Mouse (Mus musculus) lung, postnatal 25 days (tissue): ENCODE results near the gene Map3k9.

ENCODE experiments used
- DNase-seq: peaks from one replicate; pipeline ENCODE4 v3.0.0; 2022; ENCODE audit warnings: low spot score

Map3k9 gene

GRCm38 (mm10) chr12:81712618-81713017 is 68.4 kb downstream of the Map3k9 start:
- DNase-seq = no peak

GRCm38 (mm10) chr12:81702903-81703302 is 78.1 kb downstream of the Map3k9 start:
- no peak for DNase-seq

GRCm38 (mm10) chr12:81698011-81698410 is 83.0 kb downstream of the Map3k9 start:
- peak; percentile 86 for DNase-seq

- no peak for DNase-seq
Measured at GRCm38 (mm10) chr12:81691177-81691730, 89.7 kb downstream of the Map3k9 start.

- DNase-seq = no peak
Measured at GRCm38 (mm10) chr12:81690751-81691150, 90.2 kb downstream of the Map3k9 start.

GRCm38 (mm10) chr12:81690111-81690510 is 90.9 kb downstream of the Map3k9 start:
- DNase-seq = no peak

GRCm38 (mm10) chr12:81689505-81690056 is 91.4 kb downstream of the Map3k9 start:
- no peak for DNase-seq

GRCm38 (mm10) chr12:81688537-81688936 is 92.4 kb downstream of the Map3k9 start:
- DNase-seq = no peak

GRCm38 (mm10) chr12:81687873-81688272 is 93.1 kb downstream of the Map3k9 start:
- DNase-seq = no peak

- DNase-seq = no peak
Measured at GRCm38 (mm10) chr12:81686406-81687117, 94.4 kb downstream of the Map3k9 start.

- DNase-seq = no peak
Measured at GRCm38 (mm10) chr12:81685981-81686380, 95.0 kb downstream of the Map3k9 start.

GRCm38 (mm10) chr12:81684096-81684495 is 96.9 kb downstream of the Map3k9 start:
- no peak for DNase-seq

GRCm38 (mm10) chr12:81683395-81683794 is 97.6 kb downstream of the Map3k9 start:
- no peak for DNase-seq

- DNase-seq = no peak
Measured at GRCm38 (mm10) chr12:81679807-81680529, 101.0 kb downstream of the Map3k9 start.

GRCm38 (mm10) chr12:81675557-81675956 is 105.4 kb downstream of the Map3k9 start:
- DNase-seq = no peak
